Mouse (Mus musculus) adrenal gland, postnatal 25 days (tissue): Measurements from ENCODE around the gene Akr1c21. TPM values are rescaled to one million over a fixed set of nuclear protein-coding genes. Genes with fewer than 3 reads are reported as not detected.
"Not testable (repeated sequence)": the region's sequence is repeated elsewhere in the genome, so short reads cannot be mapped to it uniquely, and the experiment has no call there.

ENCODE experiments used
- DNase-seq: peaks from one replicate; pipeline ENCODE4 v3.0.0; 2021; ENCODE audit warnings: mixed read lengths
- long read RNA-seq: library from polyadenylated mRNA; stranded (forward); transcript quantifications from one replicate; pipeline ENCODE4 v2.0.0, GENCODE M21; 2021
- total RNA-seq: library from RNA; stranded (reverse); gene quantifications from 2 replicates; pipeline ENCODE4 v1.2.3, GENCODE M21; 2021

Akr1c21 gene
- total RNA-seq, result not detected in 2 replicates
- long read RNA-seq, result 0 reads

GRCm38 (mm10) chr13:4573871-4574270 lies at the start of gene Akr1c21:
Gene Akr1c21, plus strand, starts transcription at chr13:4574075.
- DNase-seq, result no peak

- DNase-seq, result no peak
Observed at GRCm38 (mm10) chr13:4559143-4559542, 14.7 kb upstream of the Akr1c21 start.

GRCm38 (mm10) chr13:4560500-4560899 lies 13.4 kb upstream of the Akr1c21 start:
- DNase-seq, result no peak

- DNase-seq, result no peak
Observed at GRCm38 (mm10) chr13:4565996-4566395, 7.9 kb upstream of the Akr1c21 start.

GRCm38 (mm10) chr13:4576921-4577320 lies 3.0 kb downstream of the Akr1c21 start:
- DNase-seq, result no peak

GRCm38 (mm10) chr13:4603431-4603830 lies 29.6 kb downstream of the Akr1c21 start:
- DNase-seq, result not testable (repeated sequence)

GRCm38 (mm10) chr13:4606821-4607220 lies 32.9 kb downstream of the Akr1c21 start:
- no peak for DNase-seq

GRCm38 (mm10) chr13:4608530-4608929 lies 34.7 kb downstream of the Akr1c21 start:
- no peak for DNase-seq

GRCm38 (mm10) chr13:4608961-4609409 lies 35.1 kb downstream of the Akr1c21 start, which contains the start of gene Akr1e1:
Gene Akr1e1, minus strand, starts transcription at chr13:4609174.
- peak; percentile 79 for DNase-seq

GRCm38 (mm10) chr13:4610902-4611301 lies 37.0 kb downstream of the Akr1c21 start:
- no peak for DNase-seq

Other genes with a start within 250 kb of the Akr1c21 start
- gene Akr1c6, start 139.8 kb upstream of the Akr1c21 start, total RNA-seq, result 6.0 TPM in 1 of 2 replicates, not detected in the other
- not detected in 2 replicates for gene Akr1c20, start 50.7 kb upstream of the Akr1c21 start, total RNA-seq
- 34.4 and 35.2 TPM in 2 replicates for gene Akr1e1, start 35.1 kb downstream of the Akr1c21 start, total RNA-seq